Mouse (Mus musculus): ENCODE measurements at regions not wholly inside any gene's neighbourhood (a gene's known extent, or its start where the extent isn't known, plus 50 kb on each side); places are given as distances from the start of the nearest gene placed in this dataset.

DNA sequence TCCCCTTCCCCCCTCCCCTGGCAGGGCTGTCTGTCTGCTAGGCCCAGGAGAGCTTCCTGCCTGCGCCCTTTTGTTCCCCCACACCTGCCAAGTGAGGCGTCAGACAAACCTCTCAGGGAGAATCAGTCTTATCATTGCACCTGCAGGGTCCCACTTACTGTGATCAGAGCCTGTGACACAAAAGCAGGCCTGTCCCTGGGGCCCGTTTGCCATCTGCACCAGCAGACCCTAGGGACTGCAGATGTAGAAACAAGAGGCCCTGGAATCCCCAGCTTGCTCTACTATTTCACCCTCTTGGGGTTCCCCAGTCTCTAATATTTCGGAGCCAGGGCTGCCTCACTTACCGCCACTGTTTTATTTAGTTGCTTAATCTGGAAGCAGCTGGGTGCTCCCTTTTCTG, 328.9 kb downstream of the Nuak1 start:
- no peak for TF ChIP-seq CTCF (IDR thresholded peaks at IDR 0.05; ENCODE audit: low read depth, low read length)
- TF ChIP-seq POLR2A (IDR thresholded peaks at IDR 0.05; ENCODE audit: extremely low read depth, insufficient read depth, low read length): no peak
